Mouse (Mus musculus) embryonic facial prominence, embryonic 10.5 days (tissue): Measurements from ENCODE around the gene Hoxa4. TPM values are rescaled to one million over a fixed set of nuclear protein-coding genes. Genes with fewer than 3 reads are reported as not detected.
A peak's percentile ranks its signal among the peaks of the same experiment; 100 is the strongest.

Experiments used
- DNase-seq: peaks from one replicate; pipeline ENCODE4 v3.0.0-alpha.2; 2017; ENCODE audit warnings: low spot score
- H3K27ac ChIP-seq: fragments of 300-500 bp; sonication (generic); replicated peaks from 2 replicates; pipeline ENCODE4 v1.5.1; 2016; ENCODE audit warnings: mild to moderate bottlenecking
- H3K27me3 ChIP-seq: fragments of 300-500 bp; sonication (generic); replicated peaks from 2 replicates; pipeline ENCODE4 v1.6.1; 2016; ENCODE audit warnings: low read depth, mild to moderate bottlenecking; ENCODE audit not compliant: poor library complexity, severe bottlenecking
- H3K36me3 ChIP-seq: fragments of 300-500 bp; sonication (generic); replicated peaks from 2 replicates; pipeline ENCODE4 v1.6.1; 2016; ENCODE audit warnings: mild to moderate bottlenecking, moderate library complexity
- H3K4me1 ChIP-seq: fragments of 300-500 bp; sonication (generic); 2 replicates; pipeline ENCODE4 v1.6.1; 2016
- H3K4me3 ChIP-seq: fragments of 300-500 bp; sonication (generic); 2 replicates; pipeline ENCODE4 v1.5.1; 2016; ENCODE audit warnings: mild to moderate bottlenecking, moderate library complexity
- H3K9me3 ChIP-seq: fragments of 300-500 bp; sonication (generic); 2 replicates; pipeline ENCODE4 v1.6.1; 2016; ENCODE audit warnings: mild to moderate bottlenecking
- WGBS: fragments of 180-500 bp; shearing (Covaris S2); methylation state at CpG from one replicate; pipeline ENCODE4 v1.1.7; 2016; 5-methylcytosine and 5-hydroxymethylcytosine counted together
- polyA plus RNA-seq: library from polyadenylated mRNA; unstranded; fragments of >200 nt; fragmentation: Nextera tagmentation; extraction: Ambion mirVana; gene quantifications from 2 replicates; pipeline ENCODE4 v1.2.1, GENCODE M21; 2016

Gene Hoxa4
- polyA plus RNA-seq, 1 experiment from 2014 or later = not detected

- H3K9me3 ChIP-seq = no peaks in the 10 kb centered on the region
- DNase-seq = no peak
Measured at GRCm38 (mm10) chr6:52186500-52186899, 5.1 kb downstream of the Hoxa4 start.

GRCm38 (mm10) chr6:52185834-52186233, 5.7 kb downstream of the Hoxa4 start:
- Histone ChIP-seq H3K27me3 (peaks cover 100% of the 10 kb centered on the region), H3K36me3 (no peaks in the 10 kb centered on the region), H3K9me3 (no peaks in the 10 kb centered on the region), H3K4me1 (no peaks in the 10 kb centered on the region), H3K4me3 (no peak overlapping the region), H3K27ac (no peak overlapping the region)
- no peak for DNase-seq
- 7% methylated on average over 3 of the region's 3 CpGs for WGBS

More at GRCm38 (mm10) chr6:52186500-52186899, 5.1 kb downstream of the Hoxa4 start:
- WGBS = 8% methylated on average over 1 of the region's 1 CpGs
- Histone ChIP-seq H3K4me3 (no peak overlapping the region), H3K27ac (no peak overlapping the region), H3K4me1 (peaks cover 6% of the 10 kb centered on the region; the same call in 1 of the 2 replicates), H3K36me3 (no peaks in the 10 kb centered on the region), H3K27me3 (peaks cover 100% of the 10 kb centered on the region)

GRCm38 (mm10) chr6:52185222-52185621, 6.3 kb downstream of the Hoxa4 start:
- WGBS = 2% methylated on average over 19 of the region's 19 CpGs
- peaks cover 100% of the 10 kb centered on the region for H3K27me3 ChIP-seq

GRCm38 (mm10) chr6:52184668-52185067, 6.9 kb downstream of the Hoxa4 start:
- H3K27ac ChIP-seq = no peak overlapping the region
- peak; percentile 36 for DNase-seq
- 1% methylated on average over 6 of the region's 6 CpGs for WGBS

More at GRCm38 (mm10) chr6:52185222-52185621, 6.3 kb downstream of the Hoxa4 start:
- Histone ChIP-seq H3K9me3 (no peaks in the 10 kb centered on the region), H3K4me3 (no peak overlapping the region), H3K27ac (no peak overlapping the region), H3K4me1 (no peaks in the 10 kb centered on the region), H3K36me3 (no peaks in the 10 kb centered on the region)
- no peak for DNase-seq

GRCm38 (mm10) chr6:52183311-52184080, 8.1 kb downstream of the Hoxa4 start:
- Histone ChIP-seq H3K36me3 (no peaks in the 10 kb centered on the region), H3K4me3 (no peak overlapping the region), H3K4me1 (no peaks in the 10 kb centered on the region), H3K9me3 (no peaks in the 10 kb centered on the region), H3K27me3 (peaks cover 100% of the 10 kb centered on the region), H3K27ac (no peak overlapping the region)
- no peak for DNase-seq
- WGBS = 8% methylated on average over 10 of the region's 10 CpGs

More at GRCm38 (mm10) chr6:52184668-52185067, 6.9 kb downstream of the Hoxa4 start:
- H3K9me3 ChIP-seq = no peaks in the 10 kb centered on the region
- no peaks in the 10 kb centered on the region for H3K36me3 ChIP-seq
- peaks cover 100% of the 10 kb centered on the region for H3K27me3 ChIP-seq
- H3K4me3 ChIP-seq = no peak overlapping the region
- H3K4me1 ChIP-seq = no peaks in the 10 kb centered on the region

GRCm38 (mm10) chr6:52182793-52183192, 8.8 kb downstream of the Hoxa4 start:
- WGBS = 9% methylated on average over 1 of the region's 1 CpGs
- Histone ChIP-seq H3K27me3 (peaks cover 100% of the 10 kb centered on the region), H3K27ac (no peak overlapping the region), H3K4me3 (no peak overlapping the region), H3K36me3 (no peaks in the 10 kb centered on the region), H3K4me1 (no peaks in the 10 kb centered on the region), H3K9me3 (no peaks in the 10 kb centered on the region)
- no peak for DNase-seq

GRCm38 (mm10) chr6:52182030-52182429, 9.5 kb downstream of the Hoxa4 start:
- Histone ChIP-seq H3K4me1 (no peaks in the 10 kb centered on the region), H3K27ac (no peak overlapping the region), H3K4me3 (no peak overlapping the region), H3K36me3 (no peaks in the 10 kb centered on the region), H3K27me3 (peaks cover 100% of the 10 kb centered on the region), H3K9me3 (no peaks in the 10 kb centered on the region)
- DNase-seq = no peak
- WGBS = 11% methylated on average over 2 of the region's 2 CpGs

- DNase-seq = no peak
- Histone ChIP-seq H3K4me3 (no peak overlapping the region), H3K27me3 (peaks cover 100% of the 10 kb centered on the region), H3K36me3 (no peaks in the 10 kb centered on the region), H3K9me3 (no peaks in the 10 kb centered on the region), H3K27ac (no peak overlapping the region), H3K4me1 (peaks cover 3% of the 10 kb centered on the region)
- WGBS = 3% methylated on average over 3 of the region's 3 CpGs
Measured at GRCm38 (mm10) chr6:52180726-52181125, 10.8 kb downstream of the Hoxa4 start.

- peaks cover 100% of the 10 kb centered on the region for H3K27me3 ChIP-seq
- peaks cover 7% of the 10 kb centered on the region for H3K4me1 ChIP-seq
- no peak overlapping the region for H3K27ac ChIP-seq
- no peaks in the 10 kb centered on the region for H3K9me3 ChIP-seq
- no peak for DNase-seq
- 2% methylated on average over 11 of the region's 11 CpGs for WGBS
- H3K4me3 ChIP-seq = no peak overlapping the region; the same call in 1 of the 2 replicates
- no peaks in the 10 kb centered on the region for H3K36me3 ChIP-seq
Measured at GRCm38 (mm10) chr6:52180213-52180710, 11.3 kb downstream of the Hoxa4 start.

- Histone ChIP-seq H3K27me3 (peaks cover 100% of the 10 kb centered on the region), H3K9me3 (no peaks in the 10 kb centered on the region), H3K27ac (0 out of 2 replicates have a peak overlapping the region, but pooled peaks have one; percentile 1), H3K36me3 (no peaks in the 10 kb centered on the region), H3K4me1 (peaks cover 7% of the 10 kb centered on the region), H3K4me3 (peak overlapping the region; percentile 46)
- under 1% methylated on average over 10 of the region's 10 CpGs for WGBS
- no peak for DNase-seq
Measured at GRCm38 (mm10) chr6:52179690-52180089, 11.9 kb downstream of the Hoxa4 start.

- Histone ChIP-seq H3K36me3 (no peaks in the 10 kb centered on the region), H3K27me3 (peaks cover 100% of the 10 kb centered on the region), H3K4me1 (peaks cover 7% of the 10 kb centered on the region), H3K4me3 (peak overlapping the region; percentile 46), H3K27ac (0 out of 2 replicates have a peak overlapping the region, but pooled peaks have one; percentile 41), H3K9me3 (no peaks in the 10 kb centered on the region)
- peak; percentile 49 for DNase-seq
- under 1% methylated on average over 4 of the region's 4 CpGs for WGBS
Measured at GRCm38 (mm10) chr6:52178918-52179665, 12.5 kb downstream of the Hoxa4 start.

- peak; percentile 53 for DNase-seq
- 1% methylated on average over 9 of the region's 9 CpGs for WGBS
- Histone ChIP-seq H3K4me1 (peaks cover 9% of the 10 kb centered on the region), H3K27ac (peak overlapping the region; percentile 73; the same call in 1 of the 2 replicates), H3K9me3 (no peaks in the 10 kb centered on the region), H3K36me3 (no peaks in the 10 kb centered on the region), H3K4me3 (peak overlapping the region; percentile 46), H3K27me3 (peaks cover 100% of the 10 kb centered on the region)
Measured at GRCm38 (mm10) chr6:52177806-52178205, 13.7 kb downstream of the Hoxa4 start.
